Mouse (Mus musculus): ENCODE measurements around the gene Hivep3. TPM values are rescaled to one million over a fixed set of nuclear protein-coding genes. Genes with fewer than 3 reads are reported as not detected.

Hivep3 gene
- total RNA-seq, 1 experiment from 2014 or later, result 3.3 TPM

DNA sequence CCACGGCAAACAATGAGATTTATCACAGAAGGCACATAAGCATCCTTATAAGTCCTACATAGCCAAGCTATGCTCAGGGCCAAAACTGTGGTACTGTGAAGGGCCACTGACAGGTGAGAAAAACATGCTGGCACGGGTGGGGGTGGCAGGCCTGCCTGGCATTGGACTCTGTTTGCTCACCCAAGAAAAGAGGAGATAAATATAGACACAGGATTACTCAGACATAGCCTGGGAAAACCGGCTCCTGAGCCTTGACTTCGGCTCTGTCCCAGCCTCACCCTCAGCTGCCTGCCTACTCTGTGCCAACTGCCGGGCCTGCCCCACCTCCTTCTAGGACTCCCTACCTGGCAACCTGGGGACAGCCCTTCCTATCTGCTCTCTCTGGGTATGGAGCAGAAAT is 410.8 kb downstream of the Hivep3 start:
- no peak for ATAC-seq (ENCODE audit: extremely low read depth, insufficient number of reproducible peaks, low FRiP score, poor library complexity, severe bottlenecking)

DNA sequence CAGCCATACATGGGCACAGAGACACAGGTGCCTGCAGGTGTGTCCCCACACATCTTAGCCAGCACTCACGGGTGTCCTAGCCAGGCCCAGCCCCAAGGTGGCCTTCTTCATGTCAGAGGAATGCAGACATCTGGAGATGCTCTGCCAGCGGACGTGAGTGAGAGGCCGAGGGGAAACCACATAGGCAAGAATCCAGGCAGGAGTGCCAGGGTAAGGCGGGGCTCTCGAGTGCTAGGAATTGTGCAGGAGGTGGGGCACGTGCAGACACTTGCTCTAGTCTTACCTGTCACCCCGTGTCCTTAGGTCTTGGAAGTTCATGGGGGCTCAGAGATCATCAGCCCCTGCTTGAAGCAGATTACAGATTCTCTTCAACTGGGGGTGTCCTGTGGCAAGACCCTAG is 412.3 kb downstream of the Hivep3 start:
- no peak for ATAC-seq (ENCODE audit: extremely low read depth, insufficient number of reproducible peaks, low FRiP score, poor library complexity, severe bottlenecking)

DNA sequence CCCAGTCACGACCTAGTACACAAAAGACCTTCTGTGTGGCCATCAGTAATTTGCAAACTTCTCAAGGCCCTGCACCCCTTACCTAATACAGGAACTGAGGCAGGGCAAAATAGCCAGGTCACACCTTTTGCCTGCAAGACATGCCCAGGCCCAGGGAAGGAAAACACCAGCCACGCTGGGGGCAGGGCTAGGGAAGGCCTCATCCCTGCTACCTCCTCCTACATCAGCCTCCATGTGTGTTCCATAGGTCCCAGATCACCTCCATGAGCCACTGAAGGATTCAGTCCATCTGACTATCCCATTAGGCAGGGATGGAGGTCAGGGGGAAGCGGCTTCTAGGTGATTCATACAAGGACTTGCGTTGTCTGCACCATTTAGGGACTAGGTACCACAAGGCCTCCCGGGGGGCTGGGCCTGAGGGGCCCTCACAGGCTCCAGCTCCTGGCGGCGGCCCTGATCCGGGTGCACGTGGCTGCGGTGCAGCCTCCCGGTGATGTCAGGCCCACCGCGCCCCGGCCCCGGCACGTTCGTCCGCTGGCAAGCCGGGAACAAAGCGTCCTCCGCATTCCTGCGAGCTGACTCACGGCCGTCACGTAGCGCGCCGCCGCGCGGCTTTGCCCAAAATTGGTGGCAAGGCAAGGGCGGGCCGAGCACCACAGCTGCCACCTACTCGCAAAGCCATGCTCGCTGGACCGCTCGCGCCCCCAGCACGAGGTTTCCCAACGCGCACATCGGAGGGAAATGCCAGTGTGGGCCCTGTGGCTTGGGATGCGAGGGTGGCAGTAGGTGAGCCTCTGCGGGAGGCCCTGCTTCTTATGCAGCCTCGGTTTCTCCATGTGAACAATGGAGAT is 414.9 kb downstream of the Hivep3 start:
- ATAC-seq (ENCODE audit: extremely low read depth, insufficient number of reproducible peaks, low FRiP score, poor library complexity, severe bottlenecking), result no peak

DNA sequence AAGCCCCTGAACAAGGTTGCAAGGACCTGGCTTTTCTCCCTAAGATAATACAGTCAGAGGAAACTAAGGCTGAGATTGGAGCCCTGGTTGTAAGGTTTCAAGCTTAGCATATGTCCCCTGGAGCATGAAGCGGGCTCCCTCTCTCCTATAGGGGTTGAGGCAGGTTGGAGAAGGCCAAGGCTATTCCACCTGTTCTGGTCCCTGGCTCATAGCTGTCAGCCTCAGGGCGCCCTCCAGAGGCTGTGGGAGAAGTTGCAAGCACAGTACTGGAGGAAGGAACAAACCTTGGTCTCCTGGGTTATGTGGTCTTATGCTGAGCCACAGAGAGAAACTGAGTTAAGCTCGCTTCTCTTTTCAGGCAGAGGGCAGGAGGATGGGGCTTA is 415.5 kb downstream of the Hivep3 start:
- ATAC-seq (ENCODE audit: extremely low read depth, insufficient number of reproducible peaks, low FRiP score, poor library complexity, severe bottlenecking), result no peak

DNA sequence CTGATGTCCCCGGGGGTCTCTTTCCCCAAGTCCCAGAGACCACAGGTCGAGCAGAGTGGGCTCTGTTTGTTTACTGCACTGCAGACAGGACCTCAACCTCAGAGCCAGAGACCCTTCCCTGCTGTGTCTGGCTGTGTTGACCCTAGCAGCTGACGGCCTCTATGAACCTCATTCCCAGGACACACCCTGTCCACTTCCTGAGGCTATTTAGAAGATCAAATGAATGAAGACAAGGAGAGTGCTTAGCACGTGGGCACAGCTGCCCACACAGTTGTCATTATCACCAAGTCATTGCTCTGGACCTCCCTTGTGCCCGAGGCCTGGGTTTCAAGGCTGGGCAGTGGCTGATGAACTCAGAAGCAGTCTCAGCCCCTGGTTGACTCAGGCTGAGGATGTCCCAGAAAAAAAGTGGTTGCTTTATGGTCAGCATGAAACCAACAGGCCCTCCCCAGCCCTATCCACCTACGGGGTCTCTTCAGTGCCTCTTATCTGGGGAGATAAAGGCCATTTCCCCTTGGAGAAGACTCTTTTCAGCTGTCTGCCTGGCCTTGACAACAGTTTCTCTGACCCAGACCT is 416.8 kb downstream of the Hivep3 start:
- ATAC-seq (ENCODE audit: extremely low read depth, insufficient number of reproducible peaks, low FRiP score, poor library complexity, severe bottlenecking), result no peak

DNA sequence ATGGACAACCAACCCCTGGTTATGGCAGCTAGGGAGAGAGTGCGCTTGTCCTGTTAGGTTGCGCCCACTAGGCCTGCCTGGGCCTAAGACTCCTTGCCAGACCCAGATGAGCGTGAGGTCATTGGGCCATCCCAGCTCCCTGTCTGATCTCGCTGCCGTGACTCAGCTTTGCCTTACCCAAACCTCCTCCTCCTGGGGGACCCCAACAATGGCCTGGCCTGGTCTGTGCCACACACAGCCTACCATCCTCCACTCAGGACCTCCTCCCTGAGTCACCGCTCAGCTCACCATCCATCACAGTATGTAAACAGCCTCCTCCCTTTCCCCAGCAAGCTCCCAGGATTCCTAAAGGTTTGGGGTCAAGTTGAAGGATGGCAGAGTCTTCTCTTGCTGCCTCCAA is 418.3 kb downstream of the Hivep3 start:
- ATAC-seq (ENCODE audit: extremely low read depth, insufficient number of reproducible peaks, low FRiP score, poor library complexity, severe bottlenecking), result no peak

DNA sequence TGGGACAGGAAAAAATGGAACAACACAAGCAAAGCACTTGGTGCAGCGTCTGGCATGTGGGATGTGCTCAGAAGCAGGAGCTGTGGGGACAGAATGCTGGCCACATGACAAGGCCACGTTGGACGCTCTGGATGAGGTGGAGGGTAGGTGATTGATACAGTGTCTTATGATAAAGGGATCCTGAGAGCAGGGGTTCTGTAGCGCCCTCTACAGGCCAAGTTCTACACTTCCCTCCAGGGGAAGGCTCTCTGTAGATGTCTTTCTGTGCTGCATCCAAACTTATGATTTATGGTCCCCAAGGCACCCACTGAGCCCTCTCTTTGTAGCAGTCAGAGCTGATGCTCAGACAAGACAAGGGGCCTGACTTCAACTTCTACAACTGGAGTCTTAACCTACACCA is 419.1 kb downstream of the Hivep3 start:
- ATAC-seq (ENCODE audit: extremely low read depth, insufficient number of reproducible peaks, low FRiP score, poor library complexity, severe bottlenecking), result no peak

DNA sequence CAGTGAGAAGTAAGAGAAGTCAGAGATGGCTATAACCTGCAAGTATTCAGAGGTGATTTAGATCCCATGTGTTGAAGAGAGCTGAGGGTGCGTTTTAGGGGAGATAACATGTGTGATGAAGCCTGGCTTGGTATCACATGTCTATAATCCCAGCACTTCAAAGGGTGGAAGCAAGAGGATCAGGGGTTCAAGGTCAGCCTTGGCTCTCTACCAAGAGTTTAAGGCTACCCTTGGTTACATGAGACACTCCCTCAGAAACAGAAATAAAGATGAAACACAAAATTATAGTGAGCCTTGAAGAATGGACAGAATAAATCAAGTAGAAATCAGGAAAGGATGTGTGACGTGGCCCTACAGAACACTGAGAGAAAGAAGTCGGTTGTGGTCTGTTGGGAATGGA is 420.2 kb downstream of the Hivep3 start:
- ATAC-seq (ENCODE audit: extremely low read depth, insufficient number of reproducible peaks, low FRiP score, poor library complexity, severe bottlenecking), result no peak

DNA sequence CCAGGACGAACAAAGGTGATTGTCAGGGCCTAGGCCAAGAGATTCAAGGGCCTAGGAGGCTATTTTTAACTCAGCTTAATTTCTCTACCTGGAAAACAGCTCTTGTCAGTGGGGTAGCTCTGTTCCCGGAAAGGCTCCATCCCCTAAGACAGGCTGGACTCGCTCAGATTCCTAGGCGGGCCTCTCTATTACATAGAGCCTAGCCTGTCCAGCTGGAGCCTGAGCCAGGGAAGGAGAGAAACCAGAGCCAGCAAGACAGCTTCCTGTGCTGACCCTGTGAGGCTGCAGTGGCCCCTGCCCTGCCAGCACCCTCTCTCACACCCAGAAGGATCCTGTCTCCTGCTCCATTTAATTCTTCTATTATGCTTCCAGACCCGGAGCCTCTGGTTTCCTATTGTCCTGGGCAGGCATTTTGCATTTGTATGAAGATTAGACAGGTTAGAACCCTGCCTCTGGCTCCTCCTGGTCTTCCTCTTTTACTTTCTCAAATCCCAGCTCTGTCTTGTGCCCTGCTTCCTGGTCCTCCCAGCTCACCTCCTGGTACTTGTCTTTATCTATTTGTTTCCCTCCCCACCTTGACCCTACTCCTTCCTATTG is 425.2 kb downstream of the Hivep3 start:
- ATAC-seq (ENCODE audit: extremely low read depth, insufficient number of reproducible peaks, low FRiP score, poor library complexity, severe bottlenecking), result no peak

DNA sequence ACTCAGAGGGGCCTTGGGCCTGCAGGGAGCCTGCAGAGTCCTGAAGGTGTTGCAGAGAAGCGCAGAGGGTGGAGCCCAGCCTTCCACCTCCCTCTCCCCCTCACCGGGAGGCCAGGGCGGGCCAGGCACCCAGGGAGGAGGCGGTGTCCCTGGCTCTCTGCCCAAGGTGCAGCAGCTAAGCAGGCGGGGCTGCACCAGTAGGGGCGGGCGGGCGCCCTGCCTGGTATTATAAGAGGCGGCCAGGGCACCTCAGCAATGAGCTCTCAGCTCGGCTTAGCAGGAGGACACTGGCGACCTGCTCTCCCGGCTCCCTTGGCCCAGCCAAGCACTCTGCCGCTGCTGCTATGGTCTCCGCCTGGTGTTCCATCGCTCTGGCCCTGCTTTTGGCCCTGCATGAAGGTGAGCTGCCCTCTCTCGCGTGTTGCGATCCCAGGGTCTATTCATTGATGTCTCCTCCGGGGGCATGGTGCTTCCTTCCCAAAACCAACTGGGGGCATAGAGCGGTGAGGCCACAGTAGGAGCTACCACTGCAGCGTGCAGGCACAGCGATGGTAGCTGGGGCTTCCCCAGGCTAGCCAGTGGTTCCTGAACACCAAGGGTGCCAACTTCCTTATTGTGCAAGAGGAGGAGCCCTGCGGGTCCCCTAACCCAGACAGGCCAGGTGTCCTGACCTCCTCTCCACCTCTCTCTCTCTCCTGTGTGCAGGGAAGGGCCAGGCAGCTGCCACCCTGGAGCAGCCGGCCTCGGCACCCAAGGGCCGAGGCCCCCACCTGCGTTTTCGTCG is 427.8 kb downstream of the Hivep3 start, which contains the start of gene Edn2:
Edn2 (plus strand) TSS at position 41 of the 784 bp plus-strand sequence.
- ATAC-seq (ENCODE audit: extremely low read depth, insufficient number of reproducible peaks, low FRiP score, poor library complexity, severe bottlenecking), result no peak

DNA sequence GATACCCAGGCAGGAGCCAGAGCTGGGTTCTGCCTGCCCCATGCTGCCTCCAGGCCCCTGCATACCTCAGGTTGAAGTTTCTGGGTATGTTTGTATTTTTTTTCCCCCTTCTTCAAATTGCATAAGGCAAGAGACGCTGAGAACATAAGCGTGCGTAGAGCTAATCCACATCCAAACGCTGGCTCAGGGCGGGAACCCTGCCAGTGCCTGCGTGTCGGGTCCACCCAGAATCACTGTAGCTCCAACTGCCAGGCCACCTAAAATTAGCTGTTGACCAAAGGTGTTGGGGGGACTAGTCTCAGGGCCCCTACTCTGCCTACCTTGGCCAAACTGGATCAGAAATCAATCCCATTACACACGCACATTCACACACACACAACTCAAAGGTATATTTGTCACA is 429.0 kb downstream of the Hivep3 start:
- ATAC-seq (ENCODE audit: extremely low read depth, insufficient number of reproducible peaks, low FRiP score, poor library complexity, severe bottlenecking), result no peak

DNA sequence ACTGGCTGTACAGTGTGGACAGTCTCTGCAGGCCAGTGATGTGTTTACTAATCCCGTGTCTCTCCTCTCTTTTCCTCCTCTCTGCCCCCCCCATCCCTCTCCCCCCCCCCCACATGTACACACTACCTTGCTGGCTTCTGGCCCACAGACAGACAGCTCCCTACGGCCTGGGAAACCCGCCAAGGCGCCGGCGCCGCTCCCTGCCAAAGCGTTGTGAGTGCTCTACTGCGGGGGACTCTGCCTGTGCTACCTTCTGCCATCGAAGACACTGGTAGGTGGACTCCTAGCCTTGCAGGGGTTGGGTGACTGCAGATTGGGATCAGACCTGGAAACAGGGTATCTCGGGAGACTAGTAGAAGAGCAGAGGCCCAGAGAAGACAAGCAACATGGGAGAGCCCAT is 429.7 kb downstream of the Hivep3 start:
- no peak for ATAC-seq (ENCODE audit: extremely low read depth, insufficient number of reproducible peaks, low FRiP score, poor library complexity, severe bottlenecking)

DNA sequence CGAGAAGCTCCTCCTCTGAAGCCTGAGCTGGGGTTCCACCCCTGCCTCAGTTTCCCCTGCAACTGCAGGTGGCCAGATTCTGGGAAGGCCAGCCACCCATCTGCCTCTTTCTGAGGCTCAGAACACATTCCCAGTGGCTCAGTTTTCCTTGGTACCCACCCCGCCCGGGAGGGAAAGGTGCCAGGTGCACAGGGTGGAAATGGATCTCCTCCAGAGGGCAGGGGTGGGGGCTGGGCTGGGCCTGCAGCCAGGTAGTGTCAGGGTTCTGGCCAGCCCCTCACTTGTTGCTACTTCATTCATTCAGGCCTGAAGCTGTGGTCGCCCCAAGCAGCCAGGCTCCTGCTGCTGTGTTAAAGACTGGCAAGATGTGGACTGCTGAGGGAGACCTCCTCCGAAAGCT is 430.7 kb downstream of the Hivep3 start:
- ATAC-seq (ENCODE audit: extremely low read depth, insufficient number of reproducible peaks, low FRiP score, poor library complexity, severe bottlenecking), result no peak

DNA sequence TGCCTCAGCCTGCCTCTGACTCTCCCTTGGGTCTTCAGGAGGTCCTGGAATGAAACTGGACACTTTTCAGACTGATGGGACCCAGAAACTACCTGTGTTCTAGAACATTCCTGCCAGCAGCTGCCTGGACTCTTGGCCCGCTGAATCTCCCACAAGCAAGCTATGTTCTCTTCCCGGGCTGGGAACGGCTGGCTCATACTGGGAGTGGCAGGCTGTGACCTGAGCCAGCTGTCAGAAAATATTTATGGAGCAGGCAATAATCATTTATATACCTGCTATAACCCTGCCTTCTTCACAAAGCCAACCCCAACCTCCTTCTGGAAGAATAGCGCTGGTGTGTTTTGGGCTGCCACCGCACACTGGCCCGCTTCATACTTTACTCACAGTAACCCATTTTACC is 434.2 kb downstream of the Hivep3 start:
- ATAC-seq (ENCODE audit: extremely low read depth, insufficient number of reproducible peaks, low FRiP score, poor library complexity, severe bottlenecking), result no peak

DNA sequence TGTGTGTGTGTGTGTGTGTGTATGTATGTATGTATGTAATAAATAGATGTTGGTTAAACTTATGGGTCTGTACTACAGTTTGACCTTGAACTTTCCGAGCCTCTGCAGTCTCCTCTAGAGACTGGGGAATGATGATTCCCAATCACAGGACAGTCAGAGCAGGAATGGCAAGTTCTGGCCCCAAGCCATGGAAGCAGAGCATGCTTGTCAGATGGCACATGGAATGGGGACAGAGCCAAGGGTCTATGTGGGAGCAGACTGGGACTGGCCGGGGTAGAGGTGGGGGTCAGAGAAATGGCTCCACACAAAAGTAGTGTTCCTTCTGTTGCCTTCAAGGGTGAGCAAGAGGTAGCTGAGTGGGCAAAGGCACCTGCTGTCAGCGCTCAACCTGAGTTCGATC is 434.8 kb downstream of the Hivep3 start:
- ATAC-seq (ENCODE audit: extremely low read depth, insufficient number of reproducible peaks, low FRiP score, poor library complexity, severe bottlenecking), result no peak

DNA sequence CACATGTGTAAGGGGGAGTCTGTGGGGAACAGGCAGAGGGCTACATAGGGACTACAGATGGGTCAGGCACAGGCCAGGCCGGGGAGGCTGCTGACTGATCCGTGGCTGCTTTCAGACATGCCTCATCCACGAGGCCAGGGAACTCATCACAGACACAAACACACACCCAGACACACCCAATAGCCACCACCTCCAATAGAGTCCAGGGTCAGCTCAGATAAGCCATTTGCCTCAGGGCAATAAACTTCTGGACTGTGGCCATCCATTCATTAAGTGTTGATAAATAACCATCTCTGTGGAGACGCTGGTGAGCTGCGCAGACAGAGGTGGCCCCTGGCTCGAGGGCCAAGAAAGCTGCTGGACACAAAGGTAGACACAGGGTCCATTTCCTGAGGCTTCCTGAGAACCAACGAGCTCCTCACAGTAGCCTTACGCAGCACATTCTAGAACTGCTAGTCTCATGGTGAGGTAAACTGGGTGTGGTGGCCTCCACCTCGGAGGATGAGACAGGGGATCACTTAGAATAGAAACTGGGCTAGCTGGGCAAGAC is 436.9 kb downstream of the Hivep3 start:
- no peak for ATAC-seq (ENCODE audit: extremely low read depth, insufficient number of reproducible peaks, low FRiP score, poor library complexity, severe bottlenecking)

DNA sequence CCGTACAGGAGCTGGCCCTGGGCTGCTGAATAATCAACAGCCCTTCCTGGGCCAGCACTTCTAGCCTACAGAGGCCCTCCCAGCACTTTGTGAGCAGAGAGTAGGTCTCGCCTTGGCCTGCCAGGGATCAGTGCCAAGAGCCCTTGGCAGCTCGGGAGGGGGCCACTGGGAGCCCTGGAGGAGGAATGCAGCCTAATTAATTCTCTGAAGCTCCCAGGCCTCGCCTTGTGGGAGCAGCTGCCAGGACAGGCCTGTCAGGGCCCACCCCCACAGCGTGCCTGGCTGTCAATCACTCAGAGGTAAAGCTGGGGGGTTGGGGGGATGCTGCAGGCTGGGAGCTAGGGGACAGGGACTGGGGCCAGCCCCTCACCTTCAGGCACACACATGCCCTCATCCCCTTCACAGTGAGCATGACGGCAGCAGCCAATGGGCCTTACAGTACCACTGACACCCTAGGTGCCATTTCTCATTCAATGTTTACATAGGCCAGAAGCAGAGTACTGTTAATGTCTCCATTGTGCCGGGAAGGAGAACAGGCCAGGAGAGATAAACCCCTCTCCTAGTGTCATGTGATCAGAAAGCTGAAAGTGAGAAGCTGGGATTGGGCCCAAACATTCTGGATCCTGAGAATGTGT is 438.6 kb downstream of the Hivep3 start:
- ATAC-seq (ENCODE audit: extremely low read depth, insufficient number of reproducible peaks, low FRiP score, poor library complexity, severe bottlenecking), result no peak

DNA sequence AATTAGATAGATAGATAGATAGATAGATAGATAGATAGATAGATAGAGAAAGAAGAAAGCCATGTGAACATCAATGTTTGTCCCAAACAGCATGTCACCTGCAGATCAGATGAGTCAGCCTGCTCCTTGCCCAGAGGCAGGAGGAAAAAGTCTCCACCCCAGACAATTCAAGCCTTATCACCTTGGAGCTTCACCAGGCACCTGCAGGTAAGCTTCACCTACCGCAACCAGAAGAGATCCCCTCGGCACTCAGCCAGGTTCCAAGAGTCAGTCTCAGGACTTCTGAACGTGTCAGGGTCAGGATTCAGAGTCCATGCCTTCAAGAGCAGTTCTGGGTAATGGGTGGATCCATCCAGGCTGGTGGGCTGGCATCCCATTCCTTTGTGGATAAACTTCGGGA is 445.5 kb downstream of the Hivep3 start:
- ATAC-seq (ENCODE audit: extremely low read depth, insufficient number of reproducible peaks, low FRiP score, poor library complexity, severe bottlenecking), result no peak

DNA sequence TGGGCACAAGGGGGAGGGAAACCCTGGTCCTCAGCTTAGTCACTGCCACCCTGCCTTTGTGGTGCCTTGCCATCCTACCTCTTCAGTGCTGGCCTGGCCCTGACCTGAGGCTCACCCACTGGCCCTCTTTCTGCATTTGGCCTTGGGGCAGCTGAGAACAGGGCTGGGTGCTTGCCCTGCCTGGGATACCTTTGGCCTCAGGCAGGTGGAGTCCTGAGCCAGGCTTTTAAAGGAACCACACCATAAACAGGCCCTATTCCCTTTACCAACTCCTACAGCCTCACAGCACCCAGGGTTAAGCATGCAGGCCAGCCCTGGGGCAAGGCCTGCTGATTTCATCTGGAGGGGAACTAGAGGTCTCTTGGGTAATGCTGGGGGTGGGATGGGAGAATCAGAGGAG is 447.0 kb downstream of the Hivep3 start:
- ATAC-seq (ENCODE audit: extremely low read depth, insufficient number of reproducible peaks, low FRiP score, poor library complexity, severe bottlenecking), result no peak

All from neutrophil, adult 5-6 weeks (primary cell).